Mouse (Mus musculus) T-helper 1 cell (primary cell): ENCODE results near the gene Ank3.

Source experiments
- in situ Hi-C: fragments of 300-600 bp; cut with MboI, MseI; formaldehyde crosslinking; loops from one replicate; pipeline ENCODE4 v1.15.1; 2025; ENCODE audit warnings: high pct_unique_total_duplicates

Ank3 gene

DNA sequence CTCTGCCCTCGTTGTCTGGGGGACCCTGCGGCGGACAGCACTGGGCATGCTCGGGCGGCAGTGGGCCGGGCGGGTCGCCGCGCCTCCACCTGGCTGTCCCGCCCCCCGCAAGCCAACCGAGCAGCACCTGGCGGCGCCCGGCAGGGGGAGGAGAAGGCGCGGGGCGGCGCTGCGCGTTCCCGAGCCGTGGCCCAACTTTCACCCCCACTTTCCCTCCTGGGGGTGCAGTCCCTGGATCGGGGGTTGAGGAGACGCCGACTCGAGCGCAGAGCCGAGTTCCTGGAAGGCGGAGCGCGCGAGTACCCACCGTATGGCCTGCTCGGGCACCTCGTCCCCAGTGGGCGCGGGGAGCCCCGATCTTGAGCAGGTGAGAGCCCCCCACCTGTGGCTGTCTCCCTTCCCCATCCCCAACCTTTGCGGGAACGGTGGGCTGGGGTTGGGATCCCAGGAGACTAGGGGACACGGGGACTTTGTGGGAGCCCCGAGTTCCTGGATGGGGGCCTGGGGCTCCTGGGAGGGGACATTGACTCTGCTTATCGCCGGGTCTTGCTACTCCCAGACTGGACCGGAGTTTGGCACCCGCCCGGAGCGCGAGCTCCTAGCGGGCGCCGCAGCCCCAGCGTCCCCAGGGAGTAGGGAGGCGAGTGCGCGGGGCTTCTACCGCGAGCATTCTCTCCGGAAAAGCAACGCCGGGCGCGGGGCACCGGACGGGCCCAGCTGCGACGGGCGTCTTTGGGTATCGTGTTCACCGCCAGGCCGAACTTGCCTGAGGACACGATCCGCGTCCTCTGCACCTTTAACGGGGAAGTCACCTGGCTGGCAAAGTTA, at the start of gene Ank3:
Gene Ank3 (plus strand): TSS at position 11 of the 828 bp plus-strand sequence.
- in situ Hi-C loops: no loop called here

DNA sequence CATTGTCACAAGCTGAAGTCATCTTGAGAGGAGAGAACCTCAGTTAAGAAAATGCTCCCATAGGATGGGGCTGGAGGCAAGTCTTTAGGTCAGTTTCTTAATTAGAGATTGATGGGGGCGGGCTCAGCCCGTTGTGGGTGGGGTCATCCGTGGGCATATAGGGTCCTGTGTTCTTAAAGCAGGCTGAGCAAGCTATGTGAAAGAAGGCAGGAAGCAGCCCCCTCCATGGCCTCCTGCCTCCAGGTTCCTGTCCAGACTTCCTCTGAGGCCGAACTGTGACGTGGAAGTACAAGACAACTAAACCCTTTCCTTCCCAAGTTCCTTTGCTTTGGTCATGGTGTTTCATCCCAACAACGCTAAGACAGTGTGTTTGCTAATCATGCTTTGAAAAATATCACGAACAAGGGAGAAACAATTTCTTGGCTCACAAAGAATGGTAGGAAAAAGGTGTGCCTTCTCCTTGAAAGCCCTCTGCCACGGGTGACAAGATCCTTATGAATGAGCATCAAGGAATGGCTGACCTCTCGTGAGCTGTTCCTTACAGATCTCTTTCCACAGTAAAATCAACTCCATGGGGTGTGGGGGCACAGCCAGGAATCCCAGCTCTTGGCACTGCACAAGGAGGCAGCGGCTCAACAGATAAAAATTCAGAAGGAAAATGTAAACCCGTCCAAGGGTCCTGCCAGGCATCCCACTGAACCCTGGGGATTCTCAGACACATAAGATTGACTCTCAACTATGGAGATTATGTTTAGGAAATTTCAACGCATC, 47.3 kb upstream of the Ank3 start:
- in situ Hi-C loops: loop anchor here (25.0 kb wide), 2 partner anchors 736 to 1864 kb away; partner anchors contain the start of gene Ccdc6

DNA sequence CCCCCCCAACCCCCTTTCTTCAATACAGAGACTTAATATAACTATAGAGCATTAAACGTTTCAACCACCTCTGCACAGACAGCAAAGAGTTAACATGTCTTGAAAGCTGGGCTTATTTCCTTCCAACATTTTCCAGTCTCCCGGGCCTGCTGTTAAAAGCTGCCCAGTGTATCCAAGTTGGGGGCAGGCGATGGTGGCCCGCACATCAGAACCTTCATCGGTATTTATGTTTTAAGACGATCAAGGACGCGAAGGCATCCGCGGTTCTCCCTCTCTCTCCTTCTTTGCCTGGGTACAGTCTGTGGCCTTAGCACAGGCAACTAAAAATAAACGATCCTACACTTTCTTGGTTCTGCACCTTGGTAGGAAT, 46.7 kb upstream of the Ank3 start:
- in situ Hi-C loops: loop anchor here (25.0 kb wide), 2 partner anchors 735 to 1865 kb away; partner anchors contain the start of gene Ccdc6

DNA sequence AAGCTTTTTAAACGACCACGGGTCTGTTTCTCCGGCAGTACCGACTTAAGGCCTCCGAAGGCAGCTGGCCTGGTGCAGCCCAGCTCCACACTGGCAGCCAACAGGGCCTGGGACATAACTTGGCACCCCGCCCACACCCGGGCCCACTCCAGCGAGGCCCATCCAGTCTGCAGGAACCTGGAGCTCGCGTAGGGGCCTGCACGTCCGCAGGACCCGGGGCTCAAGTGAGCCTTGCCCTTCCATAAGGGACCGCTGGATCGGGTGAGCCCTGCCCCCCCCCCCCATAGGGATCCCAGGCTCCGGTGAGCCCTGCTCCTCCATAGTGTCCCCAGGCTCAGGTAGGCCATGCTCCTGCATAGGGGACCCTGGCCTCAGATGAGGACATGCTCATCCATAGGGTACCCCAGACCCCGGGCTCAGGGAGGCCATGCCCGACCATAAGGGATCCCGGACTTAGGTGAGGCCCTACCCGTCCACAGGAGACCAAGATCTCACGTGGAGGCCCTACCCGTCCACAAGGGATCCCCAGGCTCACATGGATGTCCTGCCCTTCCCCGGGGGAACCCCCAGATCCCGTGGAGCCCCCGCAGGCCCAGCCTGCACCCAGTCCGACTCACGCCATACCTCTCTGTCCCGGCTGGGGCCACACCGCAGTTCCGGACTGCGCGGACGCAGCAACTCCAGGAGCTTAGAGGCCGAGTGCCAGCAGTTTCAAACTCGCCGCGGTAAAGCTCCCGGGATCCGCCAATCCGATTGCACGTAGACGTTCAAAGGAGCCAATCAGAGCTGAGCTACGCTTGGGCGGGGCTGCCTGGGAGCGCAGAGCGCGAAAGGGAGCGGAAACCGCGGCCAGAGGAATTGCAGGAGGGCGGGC, 46.1 kb upstream of the Ank3 start, which contains the start of gene Cdk1:
Gene Cdk1 (minus strand): TSS at position 727 of the 874 bp plus-strand sequence.
- in situ Hi-C loops: loop anchor here (25.0 kb wide), 2 partner anchors 735 to 1865 kb away; partner anchors contain the start of gene Ccdc6

DNA sequence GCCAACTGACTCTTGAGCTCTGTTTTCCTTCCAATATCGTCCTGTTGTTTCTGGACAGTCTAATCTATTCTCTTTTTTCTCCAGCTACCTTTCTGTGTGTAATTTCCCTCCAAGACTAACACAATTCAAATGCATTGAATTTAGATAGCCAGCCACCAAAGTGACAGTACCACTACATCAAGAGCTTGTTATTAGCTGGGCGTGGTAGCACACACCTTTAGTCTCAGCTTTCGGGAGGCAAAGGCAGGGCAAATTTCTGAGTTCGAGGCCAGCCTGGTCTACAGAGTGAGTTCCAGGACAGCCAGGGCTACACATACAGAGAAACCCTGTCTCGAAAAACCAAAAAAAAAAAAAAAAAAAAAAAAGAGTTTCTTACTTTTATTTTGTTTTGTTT, 45.5 kb upstream of the Ank3 start:
- in situ Hi-C loops: loop anchor here (25.0 kb wide), 2 partner anchors 734 to 1866 kb away; partner anchors contain the start of gene Ccdc6

DNA sequence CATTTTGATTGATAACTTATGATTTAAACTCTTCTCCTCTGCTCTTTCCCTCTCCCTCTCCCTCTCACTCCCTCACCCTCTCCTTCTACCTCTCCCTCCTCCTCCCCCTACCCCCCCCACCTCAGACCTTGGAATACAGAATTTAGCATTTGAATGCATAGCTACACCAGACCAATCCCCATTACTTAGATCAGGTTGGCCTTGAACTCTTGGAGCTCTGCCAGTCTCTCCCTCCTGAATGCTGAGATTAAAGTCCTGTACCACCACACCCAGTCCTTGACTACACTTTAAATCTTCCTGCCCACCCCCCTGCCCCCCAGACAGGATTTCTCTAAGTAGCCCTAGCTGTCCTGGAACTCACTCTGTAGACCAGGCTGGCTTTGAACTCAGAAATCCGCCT, 38.9 kb upstream of the Ank3 start:
- in situ Hi-C loops: loop anchor here (25.0 kb wide), 2 partner anchors 728 to 1872 kb away; partner anchors contain the start of gene Ccdc6

DNA sequence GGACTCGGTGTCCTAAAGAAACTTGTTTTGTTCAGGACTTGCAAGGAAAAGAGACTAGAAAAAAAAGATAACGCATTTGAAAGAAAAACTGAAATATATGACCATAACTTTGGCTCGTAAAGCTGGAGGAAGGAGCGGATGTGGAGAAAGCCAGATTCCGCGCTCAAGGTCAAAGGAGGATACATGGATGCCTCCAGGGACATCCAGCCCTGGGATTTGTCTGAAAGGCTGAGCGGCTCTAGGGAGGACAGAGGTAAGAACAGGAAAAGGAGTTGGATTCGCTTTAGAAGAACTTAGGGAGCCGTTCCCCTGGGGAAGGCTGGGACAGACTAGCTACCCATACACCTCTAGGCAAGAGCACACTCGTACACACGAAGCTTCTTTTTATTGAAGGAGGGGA, 32.4 kb upstream of the Ank3 start:
- in situ Hi-C loops: loop anchor here (25.0 kb wide), 2 partner anchors 721 to 1879 kb away; partner anchors contain the start of gene Ccdc6

DNA sequence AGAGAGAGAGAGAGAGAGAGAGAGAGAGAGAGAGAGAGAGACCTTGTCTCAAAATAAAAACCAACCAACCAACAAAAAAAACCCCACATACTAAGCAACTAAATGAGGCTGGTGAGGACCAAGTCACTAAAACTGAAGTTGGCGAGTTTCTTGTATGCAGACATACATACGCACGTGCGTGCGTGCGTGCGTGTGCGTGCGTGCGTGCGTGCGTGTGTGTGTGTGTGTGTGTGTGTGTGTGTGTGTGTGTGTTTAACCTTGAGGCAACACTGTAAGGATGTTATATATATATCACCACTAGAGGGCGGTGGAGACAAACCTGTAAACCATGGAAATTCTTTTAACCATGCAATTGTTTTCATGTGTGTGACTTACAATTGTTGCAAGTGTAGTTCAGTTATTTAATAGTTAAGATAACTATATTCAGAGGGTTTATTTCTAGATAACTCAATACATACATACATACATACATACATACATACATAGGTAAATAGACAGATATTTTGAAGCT, 31.6 kb upstream of the Ank3 start:
- in situ Hi-C loops: loop anchor here (25.0 kb wide), 2 partner anchors 720 to 1880 kb away; partner anchors contain the start of gene Ccdc6

DNA sequence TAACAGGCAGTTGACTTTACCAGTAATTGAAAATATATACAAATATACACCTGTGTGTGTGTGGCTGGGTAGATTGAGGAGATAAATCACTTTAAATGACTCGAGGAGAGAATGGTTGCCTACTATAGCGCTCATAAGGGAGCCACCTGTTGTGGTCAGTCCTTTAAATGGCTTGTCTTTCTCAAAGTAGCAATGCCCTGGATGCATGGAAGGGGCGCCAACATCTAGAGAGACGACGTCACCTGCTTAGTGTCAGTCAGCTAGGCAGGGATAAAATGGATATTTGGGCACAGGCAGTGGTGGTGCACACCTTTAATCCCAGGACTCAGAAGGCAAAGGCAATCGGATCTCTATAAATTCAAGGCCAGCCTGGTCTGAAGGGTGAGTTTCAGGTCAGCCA, 29.3 kb upstream of the Ank3 start:
- in situ Hi-C loops: loop anchor here (25.0 kb wide), 2 partner anchors 718 to 1882 kb away; partner anchors contain the start of gene Ccdc6

DNA sequence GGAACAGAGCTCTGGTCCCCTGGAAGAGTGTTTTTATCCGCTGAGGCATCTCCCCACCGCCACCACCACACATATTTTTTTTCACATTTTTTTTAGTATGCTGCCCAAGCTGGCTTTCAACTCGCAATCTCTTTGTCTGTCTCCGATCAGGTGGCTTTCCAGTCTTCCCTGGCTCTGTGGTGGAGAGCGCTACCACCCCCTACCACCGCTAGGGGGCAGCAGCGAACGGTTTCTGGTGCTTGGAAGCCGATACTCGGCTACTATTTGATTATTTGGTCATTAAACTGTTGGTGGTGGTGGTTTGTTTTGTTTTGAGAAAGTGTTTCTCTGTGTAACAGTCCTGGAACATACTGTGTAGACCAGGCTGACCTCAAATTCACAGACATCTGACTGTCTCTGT, 27.1 kb upstream of the Ank3 start:
- in situ Hi-C loops: loop anchor here (25.0 kb wide), 2 partner anchors 716 to 1884 kb away; partner anchors contain the start of gene Ccdc6

DNA sequence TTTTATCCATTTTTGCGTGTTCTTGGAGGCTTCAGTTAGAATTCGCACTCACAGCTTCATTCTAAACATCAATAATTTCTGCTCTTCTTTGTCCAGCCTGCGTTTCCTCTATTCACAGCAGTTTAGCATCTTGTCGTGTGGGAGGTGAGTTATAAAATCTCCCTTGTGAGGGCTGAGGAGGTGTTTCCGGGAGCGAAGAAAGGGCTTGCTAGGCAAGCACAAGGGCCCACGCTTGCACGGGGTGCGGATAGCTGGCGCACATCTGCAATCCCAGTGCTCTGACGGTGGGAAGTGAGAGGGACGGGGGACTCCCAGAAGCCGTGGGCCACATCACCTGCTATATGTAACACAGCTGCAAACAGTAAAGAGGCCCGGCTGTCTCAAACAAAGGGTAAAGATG, 26.5 kb upstream of the Ank3 start:
- in situ Hi-C loops: loop anchor here (25.0 kb wide), 2 partner anchors 715 to 1885 kb away; partner anchors contain the start of gene Ccdc6

DNA sequence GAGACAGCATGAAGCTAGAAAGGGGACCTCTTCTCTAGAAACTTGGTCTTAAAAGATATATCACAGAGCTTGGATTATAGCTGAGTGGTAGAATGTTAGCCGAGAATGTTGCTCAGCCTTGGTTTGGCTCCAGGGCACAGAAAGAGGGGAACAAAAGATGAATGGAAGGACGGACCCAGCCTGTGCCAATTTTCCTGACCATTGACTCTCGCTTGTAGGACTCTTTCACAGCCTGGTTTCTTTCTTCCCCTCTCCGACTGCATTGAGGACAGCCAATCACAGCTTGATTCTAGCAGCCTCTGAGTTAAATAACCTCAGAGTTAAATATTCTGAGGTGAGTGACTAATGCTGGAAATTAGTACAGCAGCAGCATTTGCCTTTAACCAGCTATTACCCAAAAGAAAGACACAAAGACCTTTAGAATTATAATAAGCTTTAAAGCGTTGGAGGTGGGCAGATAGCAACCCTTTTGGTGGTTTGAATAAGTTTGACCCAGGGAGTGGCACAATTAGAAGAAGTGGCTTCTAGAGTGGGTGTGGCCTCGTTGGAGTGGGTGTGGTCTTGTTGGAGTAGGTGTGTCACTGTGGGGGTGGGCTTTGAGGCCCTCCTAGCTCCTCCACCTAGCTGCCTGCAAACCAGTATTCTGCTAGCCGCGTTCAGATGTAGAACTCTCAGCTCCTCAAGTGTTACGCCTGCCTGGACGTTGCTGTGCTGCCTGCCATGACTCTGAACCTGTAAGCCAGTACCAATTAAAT, 24.6 kb upstream of the Ank3 start:
- in situ Hi-C loops: loop anchor here (25.0 kb wide), 2 partner anchors 713 to 1887 kb away; partner anchors contain the start of gene Ccdc6

DNA sequence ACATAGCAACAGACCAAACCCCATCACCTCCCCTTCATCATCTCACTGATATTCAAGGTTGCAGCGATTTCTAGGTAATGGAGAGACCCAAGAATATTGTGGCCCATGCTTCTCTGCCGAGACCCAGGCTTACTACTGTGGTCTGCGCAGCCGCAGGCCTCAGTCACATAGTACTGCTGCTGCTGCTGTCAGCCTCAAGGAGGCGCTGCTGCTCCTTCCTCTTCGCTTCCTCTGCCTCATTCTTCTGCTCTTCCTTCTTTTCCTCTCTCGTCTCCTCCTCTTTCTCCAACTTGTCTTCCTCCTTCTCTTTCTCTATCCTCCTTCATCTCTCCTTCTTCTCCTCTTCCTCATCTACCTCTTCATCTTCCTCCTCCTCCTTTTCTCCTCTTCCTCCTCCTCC, 23.4 kb upstream of the Ank3 start:
- in situ Hi-C loops: no loop called here

DNA sequence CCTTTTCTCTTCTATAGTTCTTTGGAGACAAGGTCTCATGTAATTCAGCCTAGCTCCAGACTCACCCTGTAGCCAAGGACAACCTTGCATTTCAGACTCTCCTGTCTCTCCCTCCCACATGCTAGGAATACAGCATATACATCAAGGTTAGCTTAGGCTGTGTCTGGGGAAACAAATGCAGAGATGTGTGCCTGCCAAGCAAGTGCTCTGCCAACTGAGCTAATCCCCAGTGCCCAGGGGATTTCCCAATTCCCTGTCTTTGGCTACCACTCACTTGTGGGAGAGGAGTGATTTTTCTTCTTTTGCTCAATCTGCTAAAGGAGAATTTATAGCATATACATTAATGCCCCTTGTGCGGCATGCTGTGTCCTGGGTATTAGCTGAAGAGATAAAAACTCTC, 15.4 kb upstream of the Ank3 start:
- in situ Hi-C loops: no loop called here

DNA sequence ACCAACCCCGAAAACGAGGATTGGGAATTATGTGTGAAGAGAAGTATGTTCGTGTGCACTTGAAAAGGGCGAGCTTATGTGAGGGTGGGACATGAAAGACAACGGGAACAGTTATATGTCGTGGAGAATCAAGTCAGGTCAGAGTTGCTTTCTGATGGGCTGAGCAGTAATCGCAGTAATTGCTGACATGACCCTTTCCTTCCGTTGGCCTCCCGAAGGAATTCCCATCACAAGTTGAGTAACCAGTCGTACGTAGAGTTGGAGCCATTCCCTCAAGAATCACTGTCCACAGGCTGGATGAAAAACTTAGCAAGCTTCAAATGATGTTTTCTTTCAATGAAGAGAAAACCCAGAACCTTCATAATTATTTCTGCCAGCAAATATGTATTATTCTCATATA, 13.9 kb upstream of the Ank3 start:
- in situ Hi-C loops: no loop called here

DNA sequence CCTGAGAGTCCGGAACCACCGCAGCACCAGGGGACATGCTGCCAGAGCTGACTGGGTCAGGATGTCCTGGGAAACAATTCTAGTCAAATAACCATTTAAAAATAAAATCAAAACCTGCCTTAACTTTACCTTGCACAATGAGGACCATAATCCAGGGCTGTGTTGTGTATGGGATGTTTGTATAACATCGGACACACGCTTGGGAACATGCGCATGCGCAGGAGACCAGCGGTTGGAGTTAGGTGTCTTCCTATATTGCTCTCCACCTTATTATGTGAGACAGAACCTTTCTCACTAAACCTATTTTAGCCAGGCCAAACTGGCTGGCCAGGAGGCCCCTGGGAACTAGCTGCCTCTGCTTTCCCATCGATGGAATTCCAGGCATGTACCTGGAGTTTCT, 13.4 kb upstream of the Ank3 start:
- in situ Hi-C loops: no loop called here

DNA sequence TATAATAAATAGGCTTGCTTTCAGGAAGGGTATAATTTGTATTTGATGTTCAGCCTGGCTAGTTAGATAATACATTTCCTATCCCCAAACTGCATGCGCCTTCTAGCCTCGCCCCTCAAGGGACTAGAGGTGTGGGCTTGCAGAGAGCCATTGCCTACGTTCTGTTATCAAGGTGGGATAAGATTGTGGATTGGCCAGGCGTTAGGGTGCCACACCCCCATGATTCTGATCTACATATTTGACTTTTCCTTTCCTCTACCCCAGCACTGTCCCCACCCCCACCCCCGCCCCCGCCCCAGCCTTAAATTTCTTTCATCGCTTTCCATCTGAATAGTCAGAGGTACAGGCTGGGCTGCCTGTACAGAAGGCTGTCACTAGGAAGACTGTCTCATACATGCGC, 11.8 kb upstream of the Ank3 start:
- in situ Hi-C loops: no loop called here

DNA sequence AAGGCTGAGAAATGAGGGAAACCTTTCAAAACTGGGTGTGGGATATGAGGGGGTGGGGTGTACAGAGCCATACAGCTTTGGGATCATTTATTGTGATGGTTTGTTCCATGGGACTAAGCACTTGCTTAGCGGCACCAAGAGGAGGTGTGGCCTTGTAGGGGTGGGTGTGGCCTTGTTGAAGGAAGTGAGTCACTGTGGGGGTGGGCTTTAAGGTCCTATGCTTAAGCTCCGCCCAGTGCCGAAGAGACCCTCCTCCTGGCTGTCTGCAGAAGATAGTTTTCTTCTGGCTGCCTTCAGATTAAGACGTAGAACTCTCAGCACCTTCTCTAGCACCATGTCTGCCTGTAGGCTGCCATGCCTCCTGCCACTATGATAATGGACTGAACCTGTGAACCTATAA, 9.1 kb upstream of the Ank3 start:
- in situ Hi-C loops: no loop called here

DNA sequence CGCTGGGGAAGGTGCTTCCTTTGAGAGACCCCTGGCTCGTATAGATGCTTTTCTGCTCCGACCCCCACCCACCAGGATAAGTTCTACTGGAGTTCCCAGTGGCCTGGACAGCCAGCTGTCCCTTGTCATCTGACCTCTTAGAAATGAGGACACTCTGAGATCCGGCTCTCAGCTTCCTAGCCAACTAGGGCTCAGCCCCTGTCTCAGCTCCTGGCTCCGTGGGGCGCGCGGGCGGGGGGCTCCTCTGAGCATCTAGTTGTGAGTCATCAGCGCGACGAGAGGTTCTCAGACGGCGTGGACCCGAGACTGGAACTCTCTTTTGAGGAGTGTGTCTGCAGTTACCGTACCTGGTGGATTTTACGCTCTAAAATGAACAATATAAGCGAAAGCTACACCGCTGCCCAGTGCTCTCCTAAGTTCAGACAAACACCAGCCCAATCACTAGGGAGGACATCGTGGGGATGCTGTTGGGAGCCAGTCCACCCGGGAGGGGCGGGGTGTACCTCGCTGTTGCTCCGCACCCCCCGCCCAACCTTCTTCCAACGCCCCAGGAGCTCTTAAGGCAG, 293 bp upstream of the Ank3 start:
- in situ Hi-C loops: no loop called here
